In the genomic region with DNA sequence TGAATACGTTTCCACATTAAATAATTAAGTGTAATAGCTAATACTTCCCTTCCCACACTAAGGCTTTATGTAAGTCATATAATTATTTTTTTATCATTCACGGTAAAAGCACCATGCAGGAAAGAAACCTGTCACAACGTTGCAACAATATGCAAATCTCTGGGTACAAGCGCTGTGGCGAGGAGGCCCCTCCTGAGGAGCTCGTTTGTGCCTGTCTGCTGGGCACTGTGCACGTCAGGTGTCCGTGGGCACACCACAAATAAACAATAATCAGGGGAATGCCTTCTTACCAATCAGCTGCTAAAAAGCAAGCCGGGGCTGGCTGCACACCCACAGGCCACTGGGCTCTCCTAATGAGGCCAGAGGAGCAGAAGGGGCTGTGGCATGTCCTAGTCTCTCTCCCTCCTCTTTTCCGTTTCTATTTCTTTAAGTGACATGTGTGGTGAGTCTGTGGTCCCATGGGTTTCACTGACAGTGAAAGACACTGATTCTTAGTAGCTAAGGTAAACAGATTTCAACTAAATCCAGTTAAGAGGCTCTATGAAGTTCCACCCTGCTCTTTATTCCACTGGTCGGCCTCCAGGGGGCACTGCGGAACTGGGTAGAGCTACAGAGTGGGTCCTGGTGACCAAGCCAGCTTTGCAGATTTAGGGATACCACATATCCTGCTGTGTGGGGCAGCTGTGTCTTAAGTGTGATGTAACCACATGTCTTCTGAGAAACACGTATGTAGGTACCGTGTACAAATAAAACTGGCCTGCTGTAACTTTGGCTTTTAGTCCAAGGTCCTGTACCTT, we compare ENCODE assay signal across 9 mouse cellular contexts.
DNase-seq lines count a peak whose midpoint lies in the region; ATAC-seq and TF ChIP-seq lines count a peak whose summit lies in the region.
"Had no signal": no experiment of that assay in that cellular context is flagged by ENCODE, and none has a peak within 500 bp of the region (broad histone marks: within the 10 kb centered on the region; RNA-seq: fewer than 3 reads in every experiment).

No protein-coding gene starts in this region.

- no peak overlapping the region for H3K9ac ChIP-seq in forebrain, postnatal 0 days
- H3K9ac ChIP-seq in hindbrain, postnatal 0 days (replicated peaks; ENCODE audit: low read length): no peak overlapping the region
- no peak overlapping the region for H3K9ac ChIP-seq in midbrain, embryonic 15.5 days

- intact Hi-C loops in left cerebral cortex, postnatal 4 days (cut with DNase I): loop anchor here (5.0 to 10.0 kb wide), 2 partner anchors 456 to 548 kb away; partner anchors contain the start of gene Cacna1c

- 55% methylated on average over 14 of the region's 14 CpGs for WGBS in heart, embryonic 10.5 days
- 32% methylated on average over 14 of the region's 14 CpGs for WGBS in forebrain, postnatal 0 days
- 35% methylated on average over 14 of the region's 14 CpGs for WGBS in hindbrain, postnatal 0 days
- 46% methylated on average over 14 of the region's 14 CpGs for WGBS in midbrain, embryonic 15.5 days

- H3K36me3 ChIP-seq in heart, embryonic 10.5 days: peaks cover 69% of the 10 kb centered on the region
- H3K36me3 ChIP-seq in forebrain, postnatal 0 days (ENCODE audit: insufficient read depth): peaks cover 26% of the 10 kb centered on the region
- H3K36me3 ChIP-seq in hindbrain, postnatal 0 days (ENCODE audit: insufficient read depth, low read length): peaks cover 7% of the 10 kb centered on the region; the same call in 1 of the 2 replicates
- peaks cover 12% of the 10 kb centered on the region; the same call in 1 of the 2 replicates for H3K36me3 ChIP-seq in midbrain, embryonic 15.5 days (replicated peaks)
- no peaks in the 10 kb centered on the region for H3K36me3 ChIP-seq in splenic B cell, adult 2 months (ENCODE audit: control insufficient read depth, insufficient read depth, low read length, poor library complexity, severe bottlenecking)

- H3K4me1 ChIP-seq in heart, embryonic 10.5 days: 0 out of 2 replicates have a peak, but pooled peaks cover 7% of the 10 kb centered on the region
- H3K4me1 ChIP-seq in forebrain, postnatal 0 days (ENCODE audit: insufficient read depth): no peaks in the 10 kb centered on the region
- no peaks in the 10 kb centered on the region for H3K4me1 ChIP-seq in hindbrain, postnatal 0 days (ENCODE audit: insufficient read depth, low read length)
- H3K4me1 ChIP-seq in midbrain, embryonic 15.5 days: peaks cover 3% of the 10 kb centered on the region; the same call in 1 of the 2 replicates

- H3K4me2 ChIP-seq in forebrain, postnatal 0 days (ENCODE audit: low read depth): no peak overlapping the region
- no peak overlapping the region for H3K4me2 ChIP-seq in hindbrain, postnatal 0 days (ENCODE audit: low read depth, low read length)
- no peak overlapping the region for H3K4me2 ChIP-seq in midbrain, embryonic 15.5 days

- H3K27ac ChIP-seq in heart, embryonic 10.5 days: no peak overlapping the region
- H3K27ac ChIP-seq in forebrain, postnatal 0 days (ENCODE audit: low read depth, low read length): no peak overlapping the region
- H3K27ac ChIP-seq in hindbrain, postnatal 0 days: no peak overlapping the region
- no peak overlapping the region for H3K27ac ChIP-seq in midbrain, embryonic 15.5 days

- TF ChIP-seq CTCF in forebrain, postnatal 0 days (IDR thresholded peaks at IDR 0.05; ENCODE audit: low read depth): peak; percentile 87
- TF ChIP-seq CTCF in hindbrain, postnatal 0 days (IDR thresholded peaks at IDR 0.05; ENCODE audit: low read depth): peak; percentile 91

- no peaks in the 10 kb centered on the region for H3K9me3 ChIP-seq in heart, embryonic 10.5 days
- no peaks in the 10 kb centered on the region for H3K9me3 ChIP-seq in forebrain, postnatal 0 days (ENCODE audit: low read length)
- H3K9me3 ChIP-seq in hindbrain, postnatal 0 days (ENCODE audit: low read length): no peaks in the 10 kb centered on the region
- no peaks in the 10 kb centered on the region for H3K9me3 ChIP-seq in midbrain, embryonic 15.5 days
- H3K9me3 ChIP-seq: megakaryocyte, embryonic 14.5 days had no signal

- H3K4me3 ChIP-seq in heart, embryonic 10.5 days: no peak overlapping the region
- no peak overlapping the region for H3K4me3 ChIP-seq in forebrain, postnatal 0 days (ENCODE audit: low read depth, low read length)
- no peak overlapping the region for H3K4me3 ChIP-seq in hindbrain, postnatal 0 days (ENCODE audit: low read length)
- no peak overlapping the region for H3K4me3 ChIP-seq in midbrain, embryonic 15.5 days
- H3K4me3 ChIP-seq: megakaryocyte, embryonic 14.5 days had no signal

- peak; percentile 56 to 81 for DNase-seq in heart, adult 18-20 months
- no peak for DNase-seq in heart, embryonic 10.5 days (ENCODE audit: low spot score)
- peak; percentile 83 to 88 for DNase-seq in cerebellum, adult 18-20 months
- DNase-seq in forebrain, postnatal 0 days: peak; percentile 85
- peak; percentile 84 for DNase-seq in hindbrain, postnatal 0 days (ENCODE audit: low spot score)
- peak; percentile 91 for DNase-seq in left cerebral cortex, postnatal 4 days
- DNase-seq in splenic B cell, adult 2 months (ENCODE audit: low read depth, low spot score): peak; percentile 15

- H3K27me3 ChIP-seq in heart, embryonic 10.5 days (ENCODE audit: insufficient read depth, poor library complexity, severe bottlenecking): no peaks in the 10 kb centered on the region
- H3K27me3 ChIP-seq in forebrain, postnatal 0 days (ENCODE audit: insufficient read depth, low read length): no peaks in the 10 kb centered on the region
- no peaks in the 10 kb centered on the region for H3K27me3 ChIP-seq in hindbrain, postnatal 0 days (ENCODE audit: insufficient read depth, low read length)
- H3K27me3 ChIP-seq in midbrain, embryonic 15.5 days (replicated peaks): no peaks in the 10 kb centered on the region
- no peaks in the 10 kb centered on the region for H3K27me3 ChIP-seq in splenic B cell, adult 2 months (ENCODE audit: control insufficient read depth, insufficient read depth, low read length, poor library complexity, severe bottlenecking)

- peak; percentile 92 for ATAC-seq in forebrain, postnatal 0 days
- peak; percentile 85 for ATAC-seq in hindbrain, postnatal 0 days
- peak; percentile 67 for ATAC-seq in midbrain, embryonic 15.5 days (replicated peaks)
